Mouse (Mus musculus) ES-Bruce4 (cell line): ENCODE results near the gene Akap6. TPM values are rescaled to one million over a fixed set of nuclear protein-coding genes. Genes with fewer than 3 reads are reported as not detected.

Source experiments
- H3K27ac ChIP-seq: 2 replicates; pipeline ENCODE4 v1.5.1; 2012; ENCODE audit warnings: low read length, inconsistent platforms; ENCODE audit not compliant: insufficient read depth
- H3K27me3 ChIP-seq: 2 replicates; pipeline ENCODE4 v1.6.1; 2012; ENCODE audit warnings: mild to moderate bottlenecking, low read length, inconsistent platforms; ENCODE audit not compliant: control insufficient read depth, poor library complexity, insufficient read depth, severe bottlenecking
- H3K36me3 ChIP-seq: 2 replicates; pipeline ENCODE4 v1.6.1; 2012; ENCODE audit warnings: inconsistent platforms, mild to moderate bottlenecking, low read length, moderate library complexity; ENCODE audit not compliant: control insufficient read depth, poor library complexity, insufficient read depth, severe bottlenecking
- H3K4me1 ChIP-seq: one replicate; pipeline ENCODE4 v1.8.1; 2011; ENCODE audit warnings: low read length; ENCODE audit not compliant: control insufficient read depth, insufficient read depth
- H3K4me3 ChIP-seq: 2 replicates; pipeline ENCODE4 v1.5.1; 2011; ENCODE audit warnings: low read depth, mild to moderate bottlenecking, low read length
- H3K9ac ChIP-seq: 2 replicates; pipeline ENCODE4 v1.6.1; 2012; ENCODE audit warnings: low read depth, mild to moderate bottlenecking, inconsistent platforms; ENCODE audit not compliant: poor library complexity, severe bottlenecking
- H3K9me3 ChIP-seq: replicated peaks from 2 replicates; pipeline ENCODE4 v1.6.1; 2012; ENCODE audit warnings: mild to moderate bottlenecking, low read length, inconsistent platforms; ENCODE audit not compliant: control insufficient read depth, poor library complexity, insufficient read depth, severe bottlenecking
- CTCF ChIP-seq: IDR thresholded peaks from one replicate; pipeline ENCODE4 v1.8.1; 2011; ENCODE audit warnings: low read depth, low read length
- EP300 ChIP-seq: IDR thresholded peaks from 2 replicates; pipeline ENCODE4 v1.6.1; 2011; ENCODE audit warnings: low read depth, low read length; ENCODE audit not compliant: insufficient read depth
- POLR2A ChIP-seq: IDR thresholded peaks from one replicate; pipeline ENCODE4 v1.8.1; 2011; ENCODE audit warnings: low read length; ENCODE audit not compliant: insufficient read depth
- polyA plus RNA-seq: library from polyadenylated mRNA; stranded (reverse); fragments of >200 nt; gene quantifications from 2 replicates; pipeline ENCODE4 v1.2.4, GENCODE M21; 2011; ENCODE audit warnings: low read depth; ENCODE audit not compliant: missing spikeins, insufficient read depth, insufficient read length

Akap6 gene
- polyA plus RNA-seq, 1 experiment, result 0.06 TPM

GRCm38 (mm10) chr12:52871604-52872003, 172.4 kb downstream of the Akap6 start:
- Histone ChIP-seq H3K4me1 (no peaks in the 10 kb centered on the region), H3K27me3 (no peaks in the 10 kb centered on the region), H3K36me3 (no peaks in the 10 kb centered on the region), H3K27ac (no peak overlapping the region), H3K9ac (no peak overlapping the region), H3K4me3 (no peak overlapping the region), H3K9me3 (no peaks in the 10 kb centered on the region)
- no peak for TF ChIP-seq CTCF
- TF ChIP-seq EP300, result no peak
- TF ChIP-seq POLR2A, result no peak

GRCm38 (mm10) chr12:52874332-52874923, 175.2 kb downstream of the Akap6 start:
- Histone ChIP-seq H3K4me1 (no peaks in the 10 kb centered on the region), H3K27ac (no peak overlapping the region), H3K9me3 (no peaks in the 10 kb centered on the region), H3K27me3 (no peaks in the 10 kb centered on the region), H3K4me3 (no peak overlapping the region), H3K9ac (no peak overlapping the region), H3K36me3 (no peaks in the 10 kb centered on the region)
- TF ChIP-seq EP300 (no peak), POLR2A (no peak), CTCF (no peak)

GRCm38 (mm10) chr12:52876065-52876464, 176.9 kb downstream of the Akap6 start:
- no peaks in the 10 kb centered on the region for H3K4me1 ChIP-seq
- H3K9ac ChIP-seq, result no peak overlapping the region
- no peak overlapping the region for H3K4me3 ChIP-seq
- no peaks in the 10 kb centered on the region for H3K27me3 ChIP-seq
- no peaks in the 10 kb centered on the region for H3K9me3 ChIP-seq
- TF ChIP-seq EP300 (no peak), CTCF (no peak), POLR2A (no peak)
- no peaks in the 10 kb centered on the region for H3K36me3 ChIP-seq
- no peak overlapping the region for H3K27ac ChIP-seq

GRCm38 (mm10) chr12:52876978-52877769, 178.0 kb downstream of the Akap6 start:
- no peak overlapping the region for H3K27ac ChIP-seq
- no peaks in the 10 kb centered on the region for H3K27me3 ChIP-seq
- TF ChIP-seq CTCF (no peak), POLR2A (no peak), EP300 (no peak)
- no peaks in the 10 kb centered on the region for H3K36me3 ChIP-seq
- no peaks in the 10 kb centered on the region for H3K4me1 ChIP-seq
- no peaks in the 10 kb centered on the region for H3K9me3 ChIP-seq
- no peak overlapping the region for H3K9ac ChIP-seq
- no peak overlapping the region for H3K4me3 ChIP-seq

- no peak for TF ChIP-seq EP300
- TF ChIP-seq CTCF, result no peak
- TF ChIP-seq POLR2A, result no peak
- no peak overlapping the region for H3K27ac ChIP-seq
- H3K9ac ChIP-seq, result no peak overlapping the region
- H3K27me3 ChIP-seq, result no peaks in the 10 kb centered on the region
- no peak overlapping the region for H3K4me3 ChIP-seq
- no peaks in the 10 kb centered on the region for H3K4me1 ChIP-seq
- H3K36me3 ChIP-seq, result no peaks in the 10 kb centered on the region
- H3K9me3 ChIP-seq, result no peaks in the 10 kb centered on the region
These were observed 180.1 kb downstream of the Akap6 start for GRCm38 (mm10) chr12:52879324-52879723.

DNA sequence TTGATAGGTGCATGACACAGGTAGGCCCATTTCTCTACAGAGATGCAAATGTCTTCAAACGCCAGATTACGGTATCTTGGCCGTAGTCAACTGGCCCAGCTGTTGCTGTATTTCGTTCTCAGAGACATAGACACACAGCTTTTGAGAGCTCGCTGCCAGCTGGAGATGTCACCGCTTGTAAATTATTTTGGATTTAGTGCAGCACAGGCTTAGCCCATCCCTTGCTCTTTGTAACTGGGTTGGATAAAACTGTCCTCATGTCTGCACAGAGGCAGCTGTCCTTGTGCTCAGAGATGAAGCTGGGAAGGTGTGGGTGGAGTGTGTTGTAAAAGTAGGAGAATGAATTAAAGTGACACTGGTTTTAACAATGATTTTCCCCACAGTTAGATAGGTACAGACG, 193.3 kb downstream of the Akap6 start:
- Histone ChIP-seq H3K36me3 (no peaks in the 10 kb centered on the region), H3K9me3 (no peaks in the 10 kb centered on the region), H3K27ac (no peak overlapping the region), H3K27me3 (no peaks in the 10 kb centered on the region), H3K9ac (no peak overlapping the region), H3K4me3 (no peak overlapping the region), H3K4me1 (no peaks in the 10 kb centered on the region)
- TF ChIP-seq CTCF (no peak), POLR2A (no peak), EP300 (no peak)
